Mouse (Mus musculus): ENCODE results near the gene Armc6.

Gene Armc6

DNA sequence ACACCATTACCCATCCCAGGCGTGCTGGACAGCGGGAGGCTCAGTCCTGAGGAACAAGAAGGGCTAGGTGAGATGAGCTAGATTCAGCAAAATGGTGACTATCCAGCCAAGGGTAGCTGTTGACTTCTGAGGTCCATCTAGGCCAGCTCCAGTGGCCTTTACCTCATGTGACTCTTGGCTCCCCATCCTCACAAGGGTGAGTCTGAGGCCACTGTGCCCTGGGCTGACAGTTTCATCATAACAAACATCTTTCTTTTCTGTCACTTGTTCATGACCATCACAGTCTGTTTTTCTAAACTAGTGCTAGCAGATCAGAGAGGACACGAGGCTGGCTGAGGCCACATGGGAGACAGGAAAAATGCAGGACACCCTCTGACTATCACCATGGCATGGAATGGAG lies 40.1 kb downstream of the Armc6 start:
- H3K27me3 ChIP-seq (ENCODE audit: control insufficient read depth, insufficient read depth, low read length, poor library complexity, severe bottlenecking), result no peaks in the 10 kb centered on the region
- no peak for DNase-seq (ENCODE audit: low read depth, low spot score)
- H3K36me3 ChIP-seq (ENCODE audit: control insufficient read depth, insufficient read depth, low read length, poor library complexity, severe bottlenecking), result no peaks in the 10 kb centered on the region

DNA sequence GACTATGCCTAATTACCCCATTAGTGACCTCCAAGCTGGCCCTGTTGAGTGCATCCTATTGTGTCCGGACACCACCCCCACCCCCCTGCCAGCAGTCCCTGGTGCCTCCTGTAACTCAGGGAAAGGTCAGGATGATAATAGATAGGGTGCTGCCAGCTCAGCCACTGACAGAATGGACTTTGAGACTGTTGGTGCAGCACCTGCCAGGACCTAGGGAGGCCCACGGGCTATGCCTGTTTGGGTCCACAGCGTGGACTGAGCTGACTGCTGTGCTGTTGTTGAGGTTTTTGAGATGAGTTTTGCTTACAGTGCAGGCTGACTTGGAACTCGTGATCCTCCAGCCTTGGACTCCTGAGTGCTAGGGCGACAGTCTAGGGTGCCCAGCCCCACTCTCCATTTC lies 41.0 kb downstream of the Armc6 start:
- no peak for DNase-seq (ENCODE audit: low read depth, low spot score)
- no peaks in the 10 kb centered on the region for H3K27me3 ChIP-seq (ENCODE audit: control insufficient read depth, insufficient read depth, low read length, poor library complexity, severe bottlenecking)

GRCm38 (mm10) chr8:70188707-70189106 lies 45.6 kb downstream of the Armc6 start:
- no peaks in the 10 kb centered on the region for H3K27me3 ChIP-seq (ENCODE audit: control insufficient read depth, insufficient read depth, low read length, poor library complexity, severe bottlenecking)
- DNase-seq (ENCODE audit: low read depth, low spot score), result no peak

More for the DNA sequence above, 41.0 kb downstream of the Armc6 start:
- H3K36me3 ChIP-seq (ENCODE audit: control insufficient read depth, insufficient read depth, low read length, poor library complexity, severe bottlenecking), result no peaks in the 10 kb centered on the region

DNA sequence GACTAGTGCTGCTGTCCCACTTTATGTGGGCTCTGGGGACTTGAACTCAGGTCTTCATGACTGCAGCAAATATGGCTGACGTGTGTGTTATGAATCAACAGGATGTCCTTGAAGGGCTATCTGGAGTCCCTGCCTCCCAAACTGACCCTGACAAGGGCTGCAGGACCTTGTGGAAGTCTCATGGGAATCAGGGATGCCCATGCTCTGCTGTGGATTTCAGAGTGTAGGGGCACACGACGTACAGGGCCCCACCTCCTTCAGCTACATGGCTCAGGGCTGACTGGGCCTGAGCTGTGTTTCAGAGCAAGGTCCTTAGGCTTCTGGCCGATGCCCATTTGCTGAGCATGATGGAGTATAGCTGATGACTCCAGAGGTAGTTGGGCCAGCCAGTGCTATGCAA lies 51.1 kb downstream of the Armc6 start:
- DNase-seq (ENCODE audit: low read depth, low spot score), result no peak
- H3K36me3 ChIP-seq (ENCODE audit: control insufficient read depth, insufficient read depth, low read length, poor library complexity, severe bottlenecking), result no peaks in the 10 kb centered on the region

More at GRCm38 (mm10) chr8:70188707-70189106, 45.6 kb downstream of the Armc6 start:
- no peaks in the 10 kb centered on the region for H3K36me3 ChIP-seq (ENCODE audit: control insufficient read depth, insufficient read depth, low read length, poor library complexity, severe bottlenecking)

DNA sequence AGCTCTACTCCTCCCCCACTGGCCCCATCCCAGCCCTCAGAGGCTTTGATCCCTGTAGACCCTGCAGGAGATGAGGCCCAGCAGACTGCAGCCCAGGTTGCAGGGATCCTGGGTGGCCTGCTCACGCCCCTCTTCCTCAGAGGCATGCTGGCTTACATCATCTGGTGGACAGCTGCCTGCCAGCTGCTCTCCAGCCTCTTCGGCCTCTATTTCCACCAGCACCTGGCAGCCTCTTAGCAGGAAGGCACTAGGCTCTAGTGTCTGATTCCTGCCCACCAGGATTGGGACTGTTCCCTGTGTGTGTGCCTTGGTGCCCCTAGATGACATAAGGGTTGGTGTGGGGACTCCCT lies 52.4 kb downstream of the Armc6 start:
- no peak for DNase-seq (ENCODE audit: low read depth, low spot score)
- no peaks in the 10 kb centered on the region for H3K27me3 ChIP-seq (ENCODE audit: control insufficient read depth, insufficient read depth, low read length, poor library complexity, severe bottlenecking)
- H3K36me3 ChIP-seq (ENCODE audit: control insufficient read depth, insufficient read depth, low read length, poor library complexity, severe bottlenecking), result no peaks in the 10 kb centered on the region

More for the DNA sequence above, 51.1 kb downstream of the Armc6 start:
- H3K27me3 ChIP-seq (ENCODE audit: control insufficient read depth, insufficient read depth, low read length, poor library complexity, severe bottlenecking), result no peaks in the 10 kb centered on the region

DNA sequence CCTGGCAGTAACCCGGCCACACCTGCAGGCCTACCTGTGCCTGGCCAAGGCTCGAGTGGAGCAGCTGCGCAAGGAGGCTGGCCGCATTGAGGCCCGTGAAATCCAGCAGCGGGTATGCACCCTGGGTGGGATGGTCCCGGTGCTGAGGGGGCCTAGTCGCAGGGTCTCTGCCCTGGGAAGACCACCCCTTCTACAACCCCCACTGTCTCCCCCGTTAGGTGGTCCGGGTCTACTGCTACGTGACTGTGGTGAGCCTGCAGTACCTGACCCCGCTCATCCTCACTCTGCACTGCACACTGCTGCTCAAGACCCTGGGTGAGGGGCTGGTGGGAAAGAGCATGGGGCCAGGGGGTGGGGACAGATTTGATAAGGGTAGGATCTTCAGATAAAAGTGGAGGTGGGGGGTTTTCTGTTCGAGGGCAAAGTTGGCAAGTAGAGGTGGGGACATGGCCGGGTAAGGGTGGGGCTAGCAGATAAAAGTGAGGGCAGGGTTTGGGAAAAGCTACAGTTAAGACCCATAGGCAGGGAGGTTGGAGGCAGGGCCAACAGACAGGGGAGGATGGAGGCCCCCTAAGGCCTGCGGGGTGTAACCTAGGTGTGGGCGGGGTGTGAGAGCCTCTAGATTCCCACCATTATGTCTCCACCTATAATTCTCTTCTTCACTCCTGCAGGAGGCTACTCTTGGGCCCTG lies 52.9 kb downstream of the Armc6 start:
- DNase-seq (ENCODE audit: low read depth, low spot score), result no peak
- H3K27me3 ChIP-seq (ENCODE audit: control insufficient read depth, insufficient read depth, low read length, poor library complexity, severe bottlenecking), result no peaks in the 10 kb centered on the region
- no peaks in the 10 kb centered on the region for H3K36me3 ChIP-seq (ENCODE audit: control insufficient read depth, insufficient read depth, low read length, poor library complexity, severe bottlenecking)

DNA sequence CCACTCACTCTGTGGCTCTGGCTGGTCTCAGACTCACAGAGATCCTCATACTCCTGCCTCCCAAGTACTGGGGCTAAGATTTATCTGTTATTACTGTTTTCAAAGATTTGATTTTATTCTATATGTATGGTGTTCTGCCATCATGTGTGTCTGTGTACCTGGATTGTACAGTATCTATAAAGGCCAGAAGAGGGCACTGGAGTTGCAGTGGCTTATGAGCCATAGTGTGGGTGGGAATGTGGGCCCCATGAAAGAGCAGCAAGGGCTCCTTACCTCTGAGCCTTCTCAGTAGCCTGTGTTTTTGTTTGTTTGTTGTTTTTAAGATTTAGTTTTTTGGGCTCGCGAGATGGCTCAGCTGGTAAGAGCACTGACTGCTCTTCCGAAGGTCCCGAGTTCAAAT lies 55.2 kb downstream of the Armc6 start:
- Histone ChIP-seq H3K36me3 (ENCODE audit: control insufficient read depth, insufficient read depth, low read length, poor library complexity, severe bottlenecking) (no peaks in the 10 kb centered on the region), H3K27me3 (ENCODE audit: control insufficient read depth, insufficient read depth, low read length, poor library complexity, severe bottlenecking) (no peaks in the 10 kb centered on the region)
- DNase-seq (ENCODE audit: low read depth, low spot score), result peak; percentile 45

DNA sequence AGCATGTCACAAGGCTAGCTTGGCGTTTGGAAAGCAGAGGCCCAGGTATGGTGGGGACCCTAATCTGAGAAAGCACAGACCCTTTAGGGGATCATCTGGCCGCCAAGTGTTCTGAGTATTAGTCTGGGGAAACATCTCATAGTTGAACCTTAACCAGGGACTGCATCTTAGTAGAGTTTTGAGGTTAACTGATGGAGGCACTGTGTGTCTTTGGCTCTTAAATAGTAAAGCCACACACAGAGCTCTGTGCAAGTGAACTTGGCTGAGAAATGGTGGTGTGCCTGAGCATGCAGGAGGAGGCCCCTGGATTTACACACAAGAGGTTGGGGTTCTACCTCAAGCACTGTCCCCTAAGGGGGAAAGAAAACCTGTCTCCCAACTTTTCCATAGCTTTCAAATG lies 56.0 kb downstream of the Armc6 start:
- H3K27me3 ChIP-seq (ENCODE audit: control insufficient read depth, insufficient read depth, low read length, poor library complexity, severe bottlenecking), result no peaks in the 10 kb centered on the region
- H3K36me3 ChIP-seq (ENCODE audit: control insufficient read depth, insufficient read depth, low read length, poor library complexity, severe bottlenecking), result no peaks in the 10 kb centered on the region
- DNase-seq (ENCODE audit: low read depth, low spot score), result no peak

- no peak for DNase-seq (ENCODE audit: low read depth, low spot score)
- Histone ChIP-seq H3K36me3 (ENCODE audit: control insufficient read depth, insufficient read depth, low read length, poor library complexity, severe bottlenecking) (no peaks in the 10 kb centered on the region), H3K27me3 (ENCODE audit: control insufficient read depth, insufficient read depth, low read length, poor library complexity, severe bottlenecking) (no peaks in the 10 kb centered on the region)
These were observed 60.2 kb downstream of the Armc6 start for GRCm38 (mm10) chr8:70174079-70174478.

- no peak for DNase-seq (ENCODE audit: low read depth, low spot score)
- no peaks in the 10 kb centered on the region for H3K27me3 ChIP-seq (ENCODE audit: control insufficient read depth, insufficient read depth, low read length, poor library complexity, severe bottlenecking)
These were observed 60.9 kb downstream of the Armc6 start for GRCm38 (mm10) chr8:70173320-70173719.

DNA sequence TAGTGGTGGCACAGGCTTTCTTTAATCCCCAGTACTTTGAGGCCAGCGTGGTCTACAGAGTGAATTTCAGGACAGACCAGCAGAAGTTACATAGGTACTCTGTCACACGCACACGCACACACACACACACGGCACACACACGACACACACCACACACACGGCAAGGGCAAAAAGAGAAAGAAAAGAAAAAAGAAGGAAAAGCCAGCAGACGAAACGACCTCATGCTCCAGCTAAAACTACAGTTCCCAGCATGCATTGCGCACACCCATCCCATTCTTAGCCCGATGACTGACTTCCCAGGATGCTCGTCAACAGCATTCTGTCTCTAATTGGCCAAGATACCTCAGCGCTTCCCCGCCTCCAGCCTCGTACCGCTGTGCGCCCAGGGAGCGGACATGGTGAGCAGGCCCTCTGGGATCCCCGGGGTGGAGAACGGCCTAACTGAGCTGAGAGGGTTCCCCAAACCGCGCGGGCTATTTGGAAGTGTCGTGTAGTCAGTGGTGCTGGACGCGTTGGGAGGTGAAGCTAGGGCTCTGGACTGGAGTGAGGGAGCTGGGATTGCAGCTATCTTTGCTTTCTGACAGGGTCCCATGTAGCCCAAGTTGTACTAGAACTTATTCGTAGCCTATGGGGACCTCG lies 62.1 kb downstream of the Armc6 start, which contains the start of gene Tmem161a:
Tmem161a (plus strand) TSS at position 314 of the 639 bp plus-strand sequence.
- peak; percentile 94 for DNase-seq (ENCODE audit: low read depth, low spot score)
- Histone ChIP-seq H3K36me3 (ENCODE audit: control insufficient read depth, insufficient read depth, low read length, poor library complexity, severe bottlenecking) (no peaks in the 10 kb centered on the region), H3K27me3 (ENCODE audit: control insufficient read depth, insufficient read depth, low read length, poor library complexity, severe bottlenecking) (no peaks in the 10 kb centered on the region)

More at GRCm38 (mm10) chr8:70173320-70173719, 60.9 kb downstream of the Armc6 start:
- H3K36me3 ChIP-seq (ENCODE audit: control insufficient read depth, insufficient read depth, low read length, poor library complexity, severe bottlenecking), result no peaks in the 10 kb centered on the region

GRCm38 (mm10) chr8:70171240-70171639 lies 63.0 kb downstream of the Armc6 start:
- no peaks in the 10 kb centered on the region for H3K27me3 ChIP-seq (ENCODE audit: control insufficient read depth, insufficient read depth, low read length, poor library complexity, severe bottlenecking)
- no peak for DNase-seq (ENCODE audit: low read depth, low spot score)
- H3K36me3 ChIP-seq (ENCODE audit: control insufficient read depth, insufficient read depth, low read length, poor library complexity, severe bottlenecking), result no peaks in the 10 kb centered on the region

- Histone ChIP-seq H3K27me3 (ENCODE audit: control insufficient read depth, insufficient read depth, low read length, poor library complexity, severe bottlenecking) (no peaks in the 10 kb centered on the region), H3K36me3 (ENCODE audit: control insufficient read depth, insufficient read depth, low read length, poor library complexity, severe bottlenecking) (no peaks in the 10 kb centered on the region)
- no peak for DNase-seq (ENCODE audit: low read depth, low spot score)
These were observed 63.5 kb downstream of the Armc6 start for GRCm38 (mm10) chr8:70170748-70171147.

Measured in splenic B cell, adult 2 months (primary cell).